Mouse (Mus musculus): ENCODE measurements around the gene Pygo1.

Gene Pygo1

GRCm38 (mm10) chr9:72943424-72943823 lies 18.0 kb downstream of the Pygo1 start:
- DNase-seq: peak; percentile 50

GRCm38 (mm10) chr9:72944286-72944685 lies 18.8 kb downstream of the Pygo1 start:
- no peak for DNase-seq

- no peak for DNase-seq
Observed at GRCm38 (mm10) chr9:72947010-72947409, 21.6 kb downstream of the Pygo1 start.

- DNase-seq: no peak
Observed at GRCm38 (mm10) chr9:72949572-72949971, 24.1 kb downstream of the Pygo1 start.

GRCm38 (mm10) chr9:72954746-72955145 lies 29.3 kb downstream of the Pygo1 start:
- peak; percentile 66 for DNase-seq

- DNase-seq: peak; percentile 75
Observed at GRCm38 (mm10) chr9:72955546-72955945, 30.1 kb downstream of the Pygo1 start.

- DNase-seq: peak; percentile 85
Observed at GRCm38 (mm10) chr9:72958521-72959450, 33.3 kb downstream of the Pygo1 start, which contains the start of the genes Dyx1c1 and Gm44503. TSS of gene Dyx1c1 (plus strand) at chr9:72958785. TSS of gene Gm44503 (plus strand) at chr9:72958852.

GRCm38 (mm10) chr9:72961346-72961745 lies 35.9 kb downstream of the Pygo1 start:
- DNase-seq: peak; percentile 28

- DNase-seq: peak; percentile 77
Observed at GRCm38 (mm10) chr9:72961959-72962358, 36.5 kb downstream of the Pygo1 start.

- peak; percentile 54 for DNase-seq
Observed at GRCm38 (mm10) chr9:72968349-72969061, 43.1 kb downstream of the Pygo1 start.

GRCm38 (mm10) chr9:72969874-72970273 lies 44.4 kb downstream of the Pygo1 start:
- peak; percentile 58 for DNase-seq

- no peak for DNase-seq
Observed at GRCm38 (mm10) chr9:72972435-72972834, 47.0 kb downstream of the Pygo1 start.

GRCm38 (mm10) chr9:72972984-72973383 lies 47.5 kb downstream of the Pygo1 start:
- no peak for DNase-seq

GRCm38 (mm10) chr9:72974734-72975133 lies 49.3 kb downstream of the Pygo1 start:
- DNase-seq: no peak

- no peak for DNase-seq
Observed at GRCm38 (mm10) chr9:72975242-72975641, 49.8 kb downstream of the Pygo1 start.

GRCm38 (mm10) chr9:72983066-72983465 lies 57.6 kb downstream of the Pygo1 start:
- DNase-seq: no peak

GRCm38 (mm10) chr9:72985250-72986220 lies 60.1 kb downstream of the Pygo1 start, which contains the start of the genes Ccpg1os and Ccpg1:
TSS of gene Ccpg1os (minus strand) at chr9:72985382.
TSS of gene Ccpg1 (plus strand) at chr9:72985429.
- peak; percentile 96 for DNase-seq

- DNase-seq: no peak
Observed at GRCm38 (mm10) chr9:72987703-72988102, 62.3 kb downstream of the Pygo1 start.

GRCm38 (mm10) chr9:72988706-72989105 lies 63.3 kb downstream of the Pygo1 start:
- DNase-seq: no peak

- no peak for DNase-seq
Observed at GRCm38 (mm10) chr9:72991420-72991819, 66.0 kb downstream of the Pygo1 start.

- DNase-seq: no peak
Observed at GRCm38 (mm10) chr9:72992576-72992975, 67.1 kb downstream of the Pygo1 start.

GRCm38 (mm10) chr9:72996167-72996566 lies 70.7 kb downstream of the Pygo1 start:
- DNase-seq: no peak
